Mouse (Mus musculus) brain, embryonic 14.5 days (tissue): Measurements from ENCODE around the gene Gmds.

Experiments used
- CTCF ChIP-seq: fragments of 200-500 bp; IDR thresholded peaks from 2 replicates; pipeline ENCODE4 v1.5.1; 2012; ENCODE audit warnings: inconsistent platforms, mild to moderate bottlenecking, moderate library complexity, borderline replicate concordance; ENCODE audit not compliant: insufficient read depth, insufficient read length; ENCODE audit errors: extremely low read depth
- POLR2A ChIP-seq: fragments of 200-500 bp; IDR thresholded peaks from 2 replicates; pipeline ENCODE4 v1.6.1; 2012; ENCODE audit warnings: mild to moderate bottlenecking, inconsistent platforms, borderline replicate concordance; ENCODE audit not compliant: poor library complexity, insufficient read depth, insufficient read length, severe bottlenecking; ENCODE audit errors: extremely low read depth

DNA sequence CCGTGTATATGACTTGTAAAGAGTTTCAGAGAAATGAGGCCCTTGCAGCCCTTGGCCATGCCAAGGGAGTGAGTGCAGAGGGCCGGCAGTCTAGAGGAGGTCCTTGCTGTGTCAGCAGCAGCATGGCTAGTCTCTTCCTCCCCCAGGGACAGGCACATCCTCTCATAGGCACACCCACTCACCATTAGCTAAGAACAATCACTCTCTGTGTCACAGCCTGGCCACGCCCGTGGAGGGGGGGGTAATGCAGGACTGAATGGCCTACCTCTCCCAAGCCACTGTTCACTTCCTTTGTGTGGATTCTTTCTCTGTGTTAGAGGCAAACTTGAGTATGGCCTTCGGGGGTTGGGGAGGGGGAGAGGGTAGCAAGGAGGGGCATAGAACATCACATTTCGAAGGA lies 422.8 kb downstream of the Gmds start:
- TF ChIP-seq POLR2A: no peak
- TF ChIP-seq CTCF: no peak
